Mouse (Mus musculus): Measurements from ENCODE around the gene Klra4.
"Not testable (repeated sequence)": the region's sequence is repeated elsewhere in the genome, so short reads cannot be mapped to it uniquely, and the experiment has no call there.

Klra4 gene

GRCm38 (mm10) chr6:130067171-130067570, at the start of gene Klra4:
Gene Klra4 (minus strand): TSS chr6:130067271.
- not testable (repeated sequence) for DNase-seq (ENCODE audit: low spot score)

DNA sequence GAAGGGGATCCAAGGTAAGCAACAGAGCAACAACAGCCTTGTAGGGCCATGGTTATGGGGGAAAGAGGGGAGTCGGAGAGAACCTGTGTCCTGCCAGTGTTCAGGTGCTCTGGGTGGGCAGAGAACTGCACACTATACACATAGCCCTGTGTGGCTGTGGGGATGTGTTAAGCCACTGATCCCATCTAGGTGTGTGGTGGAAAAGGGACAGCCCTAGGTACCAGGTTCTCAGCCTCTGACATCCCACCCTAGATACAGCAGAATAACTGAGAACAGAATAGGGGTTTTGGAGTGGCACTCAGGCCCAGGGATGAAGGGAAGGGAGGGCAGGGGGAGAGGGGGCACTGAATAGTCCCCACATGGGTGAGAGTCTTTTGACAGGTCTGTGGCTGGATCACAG, 43.4 kb upstream of the Klra4 start:
- DNase-seq (ENCODE audit: low spot score): no peak

GRCm38 (mm10) chr6:130102743-130103142, 35.7 kb upstream of the Klra4 start:
- not testable (repeated sequence) for DNase-seq (ENCODE audit: low spot score)

DNA sequence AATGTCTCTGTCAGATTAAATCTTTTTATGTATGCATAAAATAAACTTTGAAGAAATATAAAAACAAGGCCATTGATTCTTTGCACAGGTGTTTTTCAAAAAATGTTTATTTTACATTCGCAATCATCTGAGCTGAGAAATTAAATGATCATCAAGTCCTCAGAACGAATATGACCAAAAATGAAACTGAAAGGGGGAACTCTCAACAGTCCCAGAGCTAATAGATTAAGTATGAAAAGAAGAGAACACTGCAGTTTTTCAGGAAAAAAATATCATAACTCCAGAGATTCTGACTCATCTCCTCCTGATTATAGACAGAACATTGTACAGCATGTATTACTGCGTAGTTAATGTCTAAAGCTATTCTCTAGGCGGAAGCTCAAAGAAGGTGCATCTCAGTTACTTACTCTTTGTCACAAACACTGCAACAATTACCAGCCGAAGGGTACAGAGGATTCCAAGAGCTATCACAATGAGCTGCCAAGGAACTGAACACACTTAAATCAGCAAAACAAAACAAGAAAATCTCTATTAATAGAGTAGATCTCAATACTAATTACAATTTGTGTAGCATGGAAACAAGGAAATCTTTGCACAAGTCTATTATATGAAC, 25.4 kb upstream of the Klra4 start:
- no peak for DNase-seq (ENCODE audit: low spot score)

GRCm38 (mm10) chr6:130065196-130065595, 1.9 kb downstream of the Klra4 start:
- DNase-seq (ENCODE audit: low spot score): no peak

DNA sequence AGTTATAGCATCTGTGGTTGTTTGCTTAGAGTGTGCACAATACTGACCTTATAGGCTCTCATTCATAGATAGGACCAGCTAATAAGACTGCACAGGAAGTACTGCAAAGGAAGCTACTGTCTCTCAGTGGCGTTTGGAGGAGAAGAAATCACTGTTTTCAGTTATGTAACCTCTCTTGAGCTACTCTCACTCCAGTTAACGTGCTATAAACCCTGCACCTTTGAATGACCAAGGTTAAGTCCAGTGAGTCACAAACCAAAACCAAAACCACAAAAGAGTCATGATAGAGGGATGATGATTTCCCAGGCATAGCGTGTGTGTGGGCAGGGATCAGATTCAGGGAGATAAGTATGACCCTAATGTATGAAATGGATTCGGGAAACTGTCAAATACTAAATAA, 31.9 kb downstream of the Klra4 start:
- DNase-seq (ENCODE audit: low spot score): not testable (repeated sequence)

DNA sequence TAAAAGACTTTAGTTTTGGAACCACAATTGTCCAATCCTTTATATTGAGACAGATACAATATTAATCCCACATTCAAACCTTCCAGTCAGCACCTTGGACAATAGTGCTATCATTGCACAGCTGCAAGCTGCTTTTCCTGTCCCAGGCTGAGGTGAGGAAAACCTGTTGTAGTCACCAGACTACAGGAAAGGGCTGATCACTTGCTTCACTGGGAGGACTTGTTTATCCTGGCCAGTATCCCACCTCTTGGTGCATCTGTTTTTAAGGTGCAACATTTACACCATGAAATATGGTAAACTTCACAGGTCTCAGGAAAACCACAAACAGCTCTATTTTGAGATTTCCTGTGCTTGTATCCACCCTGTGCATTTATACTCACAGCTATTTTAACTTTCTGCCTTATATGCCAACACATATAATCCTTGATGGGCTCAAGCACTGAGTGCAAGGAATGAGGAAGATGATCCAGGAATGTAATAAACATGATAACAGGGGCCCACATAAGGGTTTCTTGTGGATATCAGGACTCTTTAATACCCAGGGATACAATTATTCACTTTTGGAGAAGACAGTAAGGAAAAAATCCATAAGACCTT, 35.5 kb downstream of the Klra4 start:
- DNase-seq (ENCODE audit: low spot score): not testable (repeated sequence)

DNA sequence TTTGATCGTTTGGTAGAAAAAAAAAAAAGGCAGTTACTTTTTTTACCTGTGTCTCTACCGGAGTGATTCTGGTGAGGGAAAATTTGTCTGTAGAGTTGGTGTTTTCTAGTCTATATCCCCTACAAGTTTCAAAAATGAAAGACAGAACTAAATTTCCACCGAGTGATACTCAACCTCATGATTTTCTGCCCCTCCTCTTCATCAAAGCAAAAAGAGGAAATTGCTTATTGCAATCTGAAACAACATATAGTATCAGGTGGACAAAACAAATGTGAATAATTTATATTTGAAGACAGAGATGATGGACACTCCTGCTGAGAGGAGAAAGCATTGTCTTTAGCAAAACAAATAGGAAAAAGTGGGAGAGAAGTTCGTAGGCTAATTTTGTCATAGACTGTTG, 40.2 kb downstream of the Klra4 start, which contains the start of gene Klra6:
Gene Klra6 (minus strand): TSS at position 101 of the 400 bp plus-strand sequence.
- DNase-seq (ENCODE audit: low spot score): no peak

Data from urinary bladder, postnatal 10 days (tissue).